Mouse (Mus musculus) liver, embryonic 12.5 days (tissue): ENCODE measurements around the gene Mettl21c. TPM values are rescaled to one million over a fixed set of nuclear protein-coding genes. Genes with fewer than 3 reads are reported as not detected.

Experiments
- ATAC-seq: fragments of 200-750 bp; cut with Nextera tagmentation; 2 replicates; pipeline ENCODE4 v1.8.0; 2017; ENCODE audit warnings: moderate number of reproducible peaks, mild to moderate bottlenecking, moderate library complexity
- H3K27ac ChIP-seq: fragments of 300-500 bp; sonication (generic); 2 replicates; pipeline ENCODE4 v1.5.1; 2016; ENCODE audit warnings: mild to moderate bottlenecking
- H3K27me3 ChIP-seq: fragments of 300-500 bp; sonication (generic); replicated peaks from 2 replicates; pipeline ENCODE4 v1.6.1; 2016; ENCODE audit warnings: mild to moderate bottlenecking, moderate library complexity
- H3K36me3 ChIP-seq: fragments of 300-500 bp; sonication (generic); 2 replicates; pipeline ENCODE4 v1.6.1; 2016; ENCODE audit warnings: mild to moderate bottlenecking, moderate library complexity
- H3K4me1 ChIP-seq: fragments of 300-500 bp; sonication (generic); 2 replicates; pipeline ENCODE4 v1.6.1; 2016
- H3K4me2 ChIP-seq: fragments of 300-500 bp; sonication (generic); 2 replicates; pipeline ENCODE4 v1.6.1; 2016; ENCODE audit warnings: mild to moderate bottlenecking, moderate library complexity
- H3K4me3 ChIP-seq: fragments of 300-500 bp; sonication (generic); 2 replicates; pipeline ENCODE4 v1.5.1; 2016; ENCODE audit warnings: mild to moderate bottlenecking, moderate library complexity
- H3K9ac ChIP-seq: fragments of 300-500 bp; sonication (generic); 2 replicates; pipeline ENCODE4 v1.6.1; 2016; ENCODE audit warnings: mild to moderate bottlenecking, moderate library complexity
- H3K9me3 ChIP-seq: fragments of 300-500 bp; sonication (generic); replicated peaks from 2 replicates; pipeline ENCODE4 v1.6.1; 2016; ENCODE audit warnings: mild to moderate bottlenecking, moderate library complexity
- WGBS: fragments of 180-500 bp; shearing (Covaris S2); methylation state at CpG from one replicate; pipeline ENCODE4 v1.1.7; 2016; ENCODE audit not compliant: insufficient replicate concordance; 5-methylcytosine and 5-hydroxymethylcytosine counted together
- polyA plus RNA-seq: library from polyadenylated mRNA; unstranded; fragments of >200 nt; fragmentation: Nextera tagmentation; extraction: Ambion mirVana; gene quantifications from 2 replicates; pipeline ENCODE4 v1.2.1, GENCODE M21; 2016

Mettl21c gene
- polyA plus RNA-seq, 1 experiment from 2014 or later = 0.12 TPM

DNA sequence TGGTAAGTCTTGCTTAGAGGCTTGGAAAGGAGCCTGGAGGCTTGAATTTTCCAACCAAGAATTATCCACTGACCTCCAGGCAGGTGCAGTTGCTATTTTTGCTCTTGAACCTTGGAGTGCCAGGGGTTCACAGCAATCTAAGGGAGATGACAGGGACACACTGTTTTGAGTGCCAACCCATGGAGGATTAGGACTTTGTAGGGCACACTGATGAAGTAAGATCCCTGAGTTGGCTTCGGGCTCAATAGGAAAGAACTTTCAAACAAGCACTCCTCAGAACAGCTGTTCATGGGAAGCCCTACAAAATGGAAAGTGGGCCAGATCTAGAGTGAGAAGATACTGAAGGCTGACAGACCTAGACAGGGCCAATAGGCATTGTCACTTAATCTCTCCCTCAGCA is 2.8 kb upstream of the Mettl21c start:
- Histone ChIP-seq H3K9me3 (no peaks in the 10 kb centered on the region), H3K4me1 (no peaks in the 10 kb centered on the region), H3K9ac (no peak overlapping the region), H3K4me3 (no peak overlapping the region), H3K27me3 (no peaks in the 10 kb centered on the region), H3K4me2 (no peak overlapping the region), H3K36me3 (no peaks in the 10 kb centered on the region), H3K27ac (no peak overlapping the region)
- no peak for ATAC-seq
- 60% methylated on average over 1 of the region's 1 CpGs for WGBS

DNA sequence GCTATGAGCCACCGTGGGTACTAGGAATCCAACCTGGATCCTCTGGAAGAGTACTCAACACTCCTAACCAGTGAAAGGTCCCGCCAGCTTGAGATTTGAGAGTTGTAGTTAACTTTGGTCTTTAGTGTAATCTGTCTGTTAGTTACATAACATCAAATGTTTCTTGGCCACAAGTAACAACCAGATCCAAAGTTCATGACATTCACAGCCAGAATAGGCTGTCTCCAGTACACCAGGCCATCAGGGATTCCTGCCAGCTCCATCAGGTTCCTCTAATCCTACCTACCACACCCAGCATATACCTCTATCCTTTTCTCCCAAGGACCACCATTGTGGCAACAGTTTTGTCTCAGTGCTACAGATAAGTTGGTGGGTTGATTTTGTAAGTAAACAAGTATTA is 4.3 kb downstream of the Mettl21c start:
- no peaks in the 10 kb centered on the region for H3K36me3 ChIP-seq
- H3K9ac ChIP-seq = no peak overlapping the region
- H3K27me3 ChIP-seq = 0 out of 2 replicates have a peak, but pooled peaks cover 5% of the 10 kb centered on the region
- H3K4me1 ChIP-seq = no peaks in the 10 kb centered on the region
- H3K9me3 ChIP-seq = no peaks in the 10 kb centered on the region
- no peak overlapping the region for H3K4me2 ChIP-seq
- ATAC-seq = no peak
- H3K4me3 ChIP-seq = no peak overlapping the region
- H3K27ac ChIP-seq = no peak overlapping the region
- 51% methylated on average over 2 of the region's 2 CpGs for WGBS

DNA sequence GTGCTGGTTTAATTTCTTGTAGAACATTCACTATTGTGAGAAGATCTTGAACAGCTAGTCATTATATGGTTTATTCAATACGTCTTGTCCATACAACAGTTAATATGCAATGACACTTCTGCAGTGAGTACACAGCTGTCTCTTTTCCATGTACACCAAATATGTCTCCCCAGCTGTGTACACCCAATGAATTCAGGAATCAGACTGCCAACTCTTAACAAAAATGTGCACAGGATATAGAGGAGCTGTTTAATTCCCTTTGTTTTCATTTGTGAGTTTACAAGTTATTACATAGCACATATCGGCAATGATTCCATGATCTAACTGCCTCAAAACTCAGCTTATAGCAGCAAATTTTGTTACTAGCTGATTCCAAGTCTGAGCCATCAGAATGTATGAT is 15.3 kb downstream of the Mettl21c start:
- 85% methylated on average over 2 of the region's 2 CpGs for WGBS
- no peaks in the 10 kb centered on the region for H3K9me3 ChIP-seq
- ATAC-seq = no peak

DNA sequence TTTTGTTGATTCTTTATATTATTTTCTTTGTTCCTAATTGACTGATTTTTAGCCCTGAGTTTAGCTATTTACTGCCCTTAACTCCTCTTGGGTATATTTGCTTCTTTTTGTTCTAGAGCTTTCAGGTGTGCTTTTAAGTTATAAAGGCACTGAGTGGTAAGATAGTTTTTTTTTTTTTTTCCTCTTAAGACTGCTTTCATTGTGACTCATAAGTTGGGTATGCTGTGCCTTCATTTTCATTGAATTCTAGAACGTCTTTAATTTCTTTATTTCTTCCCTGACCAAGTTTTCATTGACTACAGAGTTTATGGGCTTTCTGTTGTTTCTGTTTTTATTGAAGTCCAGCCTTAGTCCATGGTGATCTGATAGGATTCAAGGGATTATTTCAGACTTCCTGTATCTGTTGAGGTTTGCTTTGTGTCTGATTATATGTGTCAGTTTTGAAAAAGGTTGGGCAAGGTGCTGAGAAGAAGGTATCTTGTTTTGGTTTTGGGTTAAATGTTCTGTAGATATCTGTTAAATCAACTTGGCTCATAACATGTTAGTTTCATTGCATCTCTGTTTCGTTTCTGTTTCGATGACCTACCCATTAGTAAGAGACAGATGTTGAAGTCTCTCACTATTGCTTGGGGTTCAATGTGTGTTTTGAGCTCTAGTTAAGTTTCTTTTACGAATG is 22.8 kb downstream of the Mettl21c start:
- no peak for ATAC-seq
- H3K36me3 ChIP-seq = peaks cover 80% of the 10 kb centered on the region
- H3K4me2 ChIP-seq = no peak overlapping the region
- H3K4me3 ChIP-seq = no peak overlapping the region
- WGBS = 88% methylated on average over 4 of the region's 4 CpGs
- no peak overlapping the region for H3K9ac ChIP-seq
- no peaks in the 10 kb centered on the region for H3K4me1 ChIP-seq
- no peaks in the 10 kb centered on the region for H3K9me3 ChIP-seq
- H3K27me3 ChIP-seq = no peaks in the 10 kb centered on the region
- no peak overlapping the region for H3K27ac ChIP-seq

More for the DNA sequence above, 15.3 kb downstream of the Mettl21c start:
- no peaks in the 10 kb centered on the region for H3K27me3 ChIP-seq
- H3K4me3 ChIP-seq = no peak overlapping the region
- H3K36me3 ChIP-seq = peaks cover 59% of the 10 kb centered on the region
- H3K4me1 ChIP-seq = no peaks in the 10 kb centered on the region
- H3K27ac ChIP-seq = no peak overlapping the region
- H3K4me2 ChIP-seq = no peak overlapping the region
- H3K9ac ChIP-seq = no peak overlapping the region

DNA sequence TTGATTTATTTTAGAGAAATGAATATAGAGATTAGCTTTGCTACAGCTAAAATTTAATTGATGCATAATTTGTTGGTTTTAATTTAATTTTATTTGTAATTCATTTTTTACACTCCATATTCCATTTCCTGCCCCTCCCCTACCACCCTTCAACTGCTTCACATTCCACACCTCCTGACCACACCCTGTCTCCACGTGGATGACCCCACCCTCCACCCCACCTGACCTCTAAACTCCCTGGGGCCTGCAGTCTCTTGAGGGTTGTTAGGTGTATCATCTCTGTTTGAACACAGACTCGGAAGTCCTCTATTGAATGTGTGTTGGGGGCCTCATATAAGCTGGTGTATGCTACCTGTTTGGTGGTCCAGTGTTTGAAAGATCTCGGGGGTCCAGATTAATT is 48.7 kb downstream of the Mettl21c start:
- no peak overlapping the region for H3K27ac ChIP-seq
- no peak overlapping the region for H3K4me2 ChIP-seq
- H3K27me3 ChIP-seq = no peaks in the 10 kb centered on the region
- peaks cover 75% of the 10 kb centered on the region for H3K36me3 ChIP-seq
- no peaks in the 10 kb centered on the region for H3K4me1 ChIP-seq
- no peak for ATAC-seq
- no peak overlapping the region for H3K4me3 ChIP-seq
- no peaks in the 10 kb centered on the region for H3K9me3 ChIP-seq
- 55% methylated on average over 3 of the region's 3 CpGs for WGBS
- no peak overlapping the region for H3K9ac ChIP-seq

DNA sequence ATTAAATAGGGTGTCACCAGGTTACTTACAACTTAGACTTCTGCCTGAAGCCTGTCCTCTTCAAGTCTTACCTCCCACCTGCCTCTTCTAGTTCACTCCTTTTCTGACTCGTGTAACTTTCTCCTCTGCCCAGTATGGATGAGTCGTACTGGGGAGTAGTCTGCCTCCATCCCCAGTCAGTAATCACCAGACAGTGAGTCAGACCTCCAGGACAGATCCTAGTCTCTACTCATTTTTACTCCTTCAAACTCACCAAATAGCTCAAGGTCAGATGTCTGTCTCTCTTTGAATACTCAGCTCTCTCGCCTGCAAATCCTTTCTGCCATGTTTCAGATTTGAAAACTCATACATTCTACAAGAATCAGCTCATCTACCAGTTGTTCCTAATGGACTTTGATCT is 50.5 kb downstream of the Mettl21c start:
- WGBS = 79% methylated on average over 3 of the region's 3 CpGs
- H3K4me2 ChIP-seq = no peak overlapping the region
- H3K36me3 ChIP-seq = peaks cover 68% of the 10 kb centered on the region
- no peak overlapping the region for H3K4me3 ChIP-seq
- ATAC-seq = no peak
- no peaks in the 10 kb centered on the region for H3K4me1 ChIP-seq
- no peaks in the 10 kb centered on the region for H3K27me3 ChIP-seq
- H3K9me3 ChIP-seq = no peaks in the 10 kb centered on the region
- no peak overlapping the region for H3K9ac ChIP-seq
- H3K27ac ChIP-seq = no peak overlapping the region

DNA sequence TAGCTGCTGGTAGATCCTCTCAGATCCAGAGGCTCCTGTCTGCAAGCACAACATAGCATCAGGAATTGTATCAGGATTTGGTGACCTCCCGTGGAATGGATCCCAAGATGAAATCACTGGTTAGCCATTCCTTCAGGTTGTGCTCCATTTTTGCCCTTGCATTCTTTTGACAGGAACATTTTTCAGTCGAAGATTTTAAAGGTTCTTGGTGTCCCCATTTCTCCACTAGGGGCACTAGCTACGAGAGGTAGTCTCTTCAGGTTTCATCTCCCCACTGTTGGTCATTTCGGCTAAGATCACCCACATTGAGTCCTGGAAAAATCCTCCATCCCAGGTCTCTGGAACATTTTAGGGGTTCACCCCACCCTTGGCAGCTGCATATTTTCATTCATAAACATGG is 53.1 kb downstream of the Mettl21c start:
- Histone ChIP-seq H3K27ac (no peak overlapping the region), H3K36me3 (peaks cover 61% of the 10 kb centered on the region), H3K4me3 (no peak overlapping the region), H3K4me2 (no peak overlapping the region), H3K4me1 (no peaks in the 10 kb centered on the region), H3K9ac (no peak overlapping the region), H3K9me3 (no peaks in the 10 kb centered on the region), H3K27me3 (no peaks in the 10 kb centered on the region)
- 77% methylated on average over 4 of the region's 4 CpGs for WGBS
- ATAC-seq = no peak

DNA sequence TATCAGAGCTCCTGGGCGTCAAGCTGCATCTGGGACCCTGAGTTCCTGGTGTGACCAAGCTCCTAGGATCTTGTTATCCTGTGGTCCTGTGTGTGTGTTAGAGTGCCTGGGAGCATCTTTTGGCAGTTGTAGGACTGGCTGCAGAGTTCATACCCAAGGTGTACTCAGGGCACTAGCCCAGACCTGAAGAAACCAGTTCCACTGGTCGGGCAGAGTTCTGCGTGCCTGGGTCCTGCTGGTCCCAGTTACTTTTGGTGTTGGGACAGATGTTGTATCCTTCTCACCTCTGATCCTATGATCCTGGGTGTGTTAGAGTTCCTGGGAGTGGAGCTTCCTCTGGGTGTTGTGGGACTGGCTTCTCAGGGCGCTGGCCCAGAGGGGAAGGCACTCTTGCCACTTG is 55.5 kb downstream of the Mettl21c start:
- Histone ChIP-seq H3K4me3 (no peak overlapping the region), H3K4me1 (no peaks in the 10 kb centered on the region), H3K36me3 (peaks cover 62% of the 10 kb centered on the region), H3K27ac (no peak overlapping the region), H3K27me3 (no peaks in the 10 kb centered on the region), H3K9ac (no peak overlapping the region), H3K4me2 (no peak overlapping the region), H3K9me3 (no peaks in the 10 kb centered on the region)
- no peak for ATAC-seq
- 87% methylated on average over 4 of the region's 4 CpGs for WGBS

Other genes with a start within 250 kb of the Mettl21c start
- gene Uxs1, start 192.2 kb downstream of the Mettl21c start, polyA plus RNA-seq = 11.1 and 13.8 TPM in 2 replicates
- 43.7 and 44.9 TPM in 2 replicates for gene Tpp2, start 86.4 kb downstream of the Mettl21c start, polyA plus RNA-seq
- 0.20 and 0.23 TPM in 2 replicates for gene Gm8251, start 41.9 kb upstream of the Mettl21c start, polyA plus RNA-seq
- 76.5 and 83.8 TPM in 2 replicates for gene Tex30, start 82.4 kb upstream of the Mettl21c start, polyA plus RNA-seq
- 26.6 and 28.5 TPM in 2 replicates for gene Kdelc1, start 98.8 kb upstream of the Mettl21c start, polyA plus RNA-seq
- gene Bivm, start 98.9 kb upstream of the Mettl21c start, polyA plus RNA-seq = 6.1 and 7.5 TPM in 2 replicates
- 10.6 and 11.1 TPM in 2 replicates for gene Ercc5, start 127.7 kb upstream of the Mettl21c start, polyA plus RNA-seq
- gene Mettl21e, start 198.9 kb upstream of the Mettl21c start, polyA plus RNA-seq = not detected in 2 replicates